Mouse (Mus musculus) limb, embryonic 12.5 days (tissue): ENCODE measurements around the gene Camsap1. TPM values are rescaled to one million over a fixed set of nuclear protein-coding genes. Genes with fewer than 3 reads are reported as not detected.

ENCODE experiments used
- ATAC-seq: fragments of 200-750 bp; cut with Nextera tagmentation; 2 replicates; pipeline ENCODE4 v1.8.0; 2017; ENCODE audit warnings: low read depth, moderate TSS enrichment; ENCODE audit not compliant: insufficient number of reproducible peaks, insufficient read depth, low FRiP score, low TSS enrichment
- H3K27ac ChIP-seq: fragments of 300-500 bp; sonication (generic); 2 replicates; pipeline ENCODE4 v1.5.1; 2016; ENCODE audit warnings: mild to moderate bottlenecking, moderate library complexity
- H3K27me3 ChIP-seq: fragments of 300-500 bp; sonication (generic); 2 replicates; pipeline ENCODE4 v1.6.1; 2016; ENCODE audit warnings: mild to moderate bottlenecking, moderate library complexity
- H3K36me3 ChIP-seq: fragments of 300-500 bp; sonication (generic); 2 replicates; pipeline ENCODE4 v1.6.1; 2016; ENCODE audit warnings: mild to moderate bottlenecking, moderate library complexity
- H3K4me1 ChIP-seq: fragments of 300-500 bp; sonication (generic); replicated peaks from 2 replicates; pipeline ENCODE4 v1.6.1; 2016
- H3K4me2 ChIP-seq: fragments of 300-500 bp; sonication (generic); 2 replicates; pipeline ENCODE4 v1.6.1; 2016; ENCODE audit warnings: mild to moderate bottlenecking, moderate library complexity
- H3K4me3 ChIP-seq: fragments of 300-500 bp; sonication (generic); replicated peaks from 2 replicates; pipeline ENCODE4 v1.5.1; 2016; ENCODE audit warnings: mild to moderate bottlenecking
- H3K9ac ChIP-seq: fragments of 300-500 bp; sonication (generic); replicated peaks from 2 replicates; pipeline ENCODE4 v1.6.1; 2016; ENCODE audit warnings: mild to moderate bottlenecking, moderate library complexity
- H3K9me3 ChIP-seq: fragments of 300-500 bp; sonication (generic); 2 replicates; pipeline ENCODE4 v1.6.1; 2016; ENCODE audit warnings: mild to moderate bottlenecking, moderate library complexity
- WGBS: fragments of 180-500 bp; shearing (Covaris S2); methylation state at CpG from one replicate; pipeline ENCODE4 v1.1.7; 2016; 5-methylcytosine and 5-hydroxymethylcytosine counted together
- polyA plus RNA-seq: library from polyadenylated mRNA; unstranded; fragments of >200 nt; fragmentation: Nextera tagmentation; extraction: Ambion mirVana; gene quantifications from 2 replicates; pipeline ENCODE4 v1.2.1, GENCODE M21; 2016

Camsap1 gene
- polyA plus RNA-seq, 1 experiment from 2014 or later = 44.9 TPM

GRCm38 (mm10) chr2:25923799-25924198, 59.3 kb downstream of the Camsap1 start:
- Histone ChIP-seq H3K27ac (no peak overlapping the region), H3K4me2 (no peak overlapping the region), H3K4me3 (no peak overlapping the region), H3K4me1 (no peaks in the 10 kb centered on the region), H3K9ac (no peak overlapping the region), H3K36me3 (peaks cover 52% of the 10 kb centered on the region), H3K9me3 (no peaks in the 10 kb centered on the region), H3K27me3 (no peaks in the 10 kb centered on the region)
- ATAC-seq = no peak
- 86% methylated on average over 2 of the region's 2 CpGs for WGBS

DNA sequence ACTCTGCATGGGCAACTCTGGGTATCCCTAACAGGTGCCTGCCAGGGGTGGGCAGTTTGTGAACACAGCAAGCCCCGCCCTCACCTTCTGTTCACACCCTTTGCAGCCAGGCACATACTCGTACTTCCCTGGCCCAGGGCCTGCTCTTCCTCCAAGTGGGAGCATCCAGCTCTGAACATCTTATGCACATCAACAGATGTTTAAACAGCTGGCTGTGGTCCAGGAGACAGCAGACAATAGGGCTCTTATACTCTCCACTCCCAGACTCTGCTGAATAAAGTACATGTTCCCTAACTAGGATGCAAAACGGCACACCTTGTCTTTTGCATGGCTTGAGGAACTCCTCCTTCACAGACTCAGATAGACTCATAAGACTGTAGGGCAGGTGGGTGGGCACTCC, 63.1 kb downstream of the Camsap1 start:
- Histone ChIP-seq H3K9ac (no peak overlapping the region), H3K9me3 (no peaks in the 10 kb centered on the region), H3K4me2 (no peak overlapping the region), H3K4me1 (no peaks in the 10 kb centered on the region), H3K27me3 (no peaks in the 10 kb centered on the region), H3K27ac (no peak overlapping the region), H3K4me3 (no peak overlapping the region), H3K36me3 (peaks cover 16% of the 10 kb centered on the region)
- ATAC-seq = no peak
- 63% methylated on average over 3 of the region's 3 CpGs for WGBS

- Histone ChIP-seq H3K4me3 (no peak overlapping the region), H3K9me3 (no peaks in the 10 kb centered on the region), H3K4me2 (no peak overlapping the region), H3K4me1 (no peaks in the 10 kb centered on the region), H3K36me3 (peaks cover under 1% of the 10 kb centered on the region; the same call in 1 of the 2 replicates), H3K9ac (no peak overlapping the region), H3K27me3 (no peaks in the 10 kb centered on the region), H3K27ac (no peak overlapping the region)
- 86% methylated on average over 2 of the region's 2 CpGs for WGBS
- no peak for ATAC-seq
These were observed 64.7 kb downstream of the Camsap1 start for GRCm38 (mm10) chr2:25918408-25918807.

GRCm38 (mm10) chr2:25914821-25915220, 68.3 kb downstream of the Camsap1 start:
- H3K4me2 ChIP-seq = no peak overlapping the region
- no peak overlapping the region for H3K9ac ChIP-seq
- no peak overlapping the region for H3K27ac ChIP-seq
- H3K9me3 ChIP-seq = no peaks in the 10 kb centered on the region
- no peaks in the 10 kb centered on the region for H3K27me3 ChIP-seq
- 80% methylated on average over 5 of the region's 5 CpGs for WGBS
- no peaks in the 10 kb centered on the region for H3K4me1 ChIP-seq
- no peak for ATAC-seq
- H3K4me3 ChIP-seq = no peak overlapping the region
- H3K36me3 ChIP-seq = no peaks in the 10 kb centered on the region

DNA sequence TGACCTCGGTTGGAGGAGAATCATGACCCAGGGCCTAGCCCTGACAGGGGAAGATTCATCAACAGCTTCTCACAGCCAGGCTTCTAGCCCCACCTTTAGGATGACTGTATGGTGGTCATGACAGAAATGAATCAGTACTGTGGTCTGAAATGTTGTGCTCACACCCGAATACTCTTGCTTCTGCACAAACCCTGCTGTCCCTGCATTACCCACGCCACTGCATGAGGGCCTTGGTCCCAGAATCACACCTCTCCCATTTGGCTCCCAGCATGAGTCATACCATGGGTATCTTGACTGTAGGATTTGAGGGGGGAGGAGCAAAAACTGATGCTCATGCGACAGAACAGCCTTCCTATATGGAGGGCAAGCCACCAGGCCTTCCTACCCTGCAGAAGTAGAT, 68.9 kb downstream of the Camsap1 start:
- no peaks in the 10 kb centered on the region for H3K4me1 ChIP-seq
- ATAC-seq = no peak
- WGBS = 65% methylated on average over 4 of the region's 4 CpGs
- H3K4me3 ChIP-seq = no peak overlapping the region
- H3K27me3 ChIP-seq = no peaks in the 10 kb centered on the region
- no peak overlapping the region for H3K4me2 ChIP-seq
- no peaks in the 10 kb centered on the region for H3K9me3 ChIP-seq
- no peaks in the 10 kb centered on the region for H3K36me3 ChIP-seq
- no peak overlapping the region for H3K27ac ChIP-seq
- H3K9ac ChIP-seq = no peak overlapping the region

GRCm38 (mm10) chr2:25913247-25913646, 69.8 kb downstream of the Camsap1 start:
- no peak overlapping the region for H3K9ac ChIP-seq
- no peaks in the 10 kb centered on the region for H3K27me3 ChIP-seq
- H3K36me3 ChIP-seq = no peaks in the 10 kb centered on the region
- WGBS = 45% methylated on average over 2 of the region's 2 CpGs
- no peaks in the 10 kb centered on the region for H3K9me3 ChIP-seq
- H3K4me3 ChIP-seq = no peak overlapping the region
- H3K27ac ChIP-seq = no peak overlapping the region
- H3K4me2 ChIP-seq = no peak overlapping the region
- no peaks in the 10 kb centered on the region for H3K4me1 ChIP-seq
- ATAC-seq = no peak

GRCm38 (mm10) chr2:25909872-25910271, 73.2 kb downstream of the Camsap1 start:
- H3K4me3 ChIP-seq = no peak overlapping the region
- H3K27ac ChIP-seq = no peak overlapping the region
- no peaks in the 10 kb centered on the region for H3K36me3 ChIP-seq
- no peaks in the 10 kb centered on the region for H3K9me3 ChIP-seq
- no peak overlapping the region for H3K9ac ChIP-seq
- WGBS = 81% methylated on average over 12 of the region's 12 CpGs
- H3K4me2 ChIP-seq = no peak overlapping the region
- H3K27me3 ChIP-seq = no peaks in the 10 kb centered on the region
- ATAC-seq = no peak
- H3K4me1 ChIP-seq = no peaks in the 10 kb centered on the region

GRCm38 (mm10) chr2:25898970-25899369, 84.1 kb downstream of the Camsap1 start:
- Histone ChIP-seq H3K4me2 (no peak overlapping the region), H3K4me1 (no peaks in the 10 kb centered on the region), H3K27me3 (no peaks in the 10 kb centered on the region), H3K9me3 (no peaks in the 10 kb centered on the region), H3K4me3 (no peak overlapping the region), H3K9ac (no peak overlapping the region), H3K36me3 (no peaks in the 10 kb centered on the region), H3K27ac (no peak overlapping the region)
- ATAC-seq = no peak
- 84% methylated on average over 9 of the region's 9 CpGs for WGBS

- no peaks in the 10 kb centered on the region for H3K9me3 ChIP-seq
- H3K27ac ChIP-seq = no peak overlapping the region
- H3K4me1 ChIP-seq = no peaks in the 10 kb centered on the region
- H3K4me2 ChIP-seq = no peak overlapping the region
- H3K27me3 ChIP-seq = no peaks in the 10 kb centered on the region
- ATAC-seq = no peak
- H3K9ac ChIP-seq = no peak overlapping the region
- WGBS = 80% methylated on average over 7 of the region's 7 CpGs
- H3K4me3 ChIP-seq = no peak overlapping the region
- H3K36me3 ChIP-seq = no peaks in the 10 kb centered on the region
These were observed 90.6 kb downstream of the Camsap1 start for GRCm38 (mm10) chr2:25892440-25892839.

DNA sequence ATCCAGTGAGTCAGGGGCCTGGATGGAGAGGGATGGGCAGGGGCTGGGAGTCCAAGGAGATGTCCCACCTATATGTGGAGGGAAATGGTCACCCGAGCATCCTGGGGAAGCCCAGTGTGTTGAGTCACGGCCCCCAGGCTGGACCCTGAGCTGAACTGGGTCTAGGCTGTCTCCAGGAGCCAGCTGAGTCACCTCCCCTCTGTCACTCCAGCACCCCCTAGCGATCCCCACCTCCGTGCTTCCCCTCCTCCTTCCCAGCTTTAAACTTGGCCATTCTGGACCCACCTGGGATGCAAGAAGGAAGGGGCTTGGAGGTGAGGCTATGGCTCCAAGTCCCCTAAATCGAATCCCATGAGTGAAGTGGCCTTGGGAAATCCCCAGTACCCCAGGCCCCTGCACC, 94.9 kb downstream of the Camsap1 start:
- 47% methylated on average over 5 of the region's 5 CpGs for WGBS
- Histone ChIP-seq H3K27me3 (no peaks in the 10 kb centered on the region), H3K4me2 (no peak overlapping the region), H3K9ac (no peak overlapping the region), H3K4me3 (no peak overlapping the region), H3K36me3 (no peaks in the 10 kb centered on the region), H3K27ac (no peak overlapping the region), H3K4me1 (no peaks in the 10 kb centered on the region), H3K9me3 (no peaks in the 10 kb centered on the region)
- ATAC-seq = no peak

- no peak overlapping the region for H3K27ac ChIP-seq
- WGBS = 61% methylated on average over 8 of the region's 8 CpGs
- H3K4me2 ChIP-seq = no peak overlapping the region
- H3K27me3 ChIP-seq = no peaks in the 10 kb centered on the region
- ATAC-seq = no peak
- H3K4me3 ChIP-seq = no peak overlapping the region
- no peaks in the 10 kb centered on the region for H3K9me3 ChIP-seq
- H3K4me1 ChIP-seq = no peaks in the 10 kb centered on the region
- no peaks in the 10 kb centered on the region for H3K36me3 ChIP-seq
- H3K9ac ChIP-seq = no peak overlapping the region
These were observed 95.9 kb downstream of the Camsap1 start for GRCm38 (mm10) chr2:25887226-25887625.

DNA sequence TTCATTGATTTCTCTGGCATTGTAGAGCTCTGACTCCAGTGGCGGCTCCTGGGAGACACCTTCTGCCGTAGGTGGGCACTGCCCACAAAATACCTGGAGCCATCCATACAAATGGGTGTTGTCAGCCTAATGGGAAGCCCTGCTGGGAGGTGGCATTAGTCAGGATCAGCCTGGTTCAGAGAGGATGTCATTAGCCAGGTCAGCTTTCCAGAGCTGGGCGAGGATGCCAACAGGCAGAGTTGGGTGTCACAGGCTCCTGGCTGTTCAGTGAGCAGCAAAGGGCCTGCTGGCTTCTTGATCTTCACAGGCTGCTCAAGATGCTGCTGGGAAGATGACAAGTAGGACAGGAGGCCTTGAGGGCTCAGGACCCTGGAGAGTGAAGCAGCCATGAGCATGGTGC, 98.3 kb downstream of the Camsap1 start:
- Histone ChIP-seq H3K4me2 (no peak overlapping the region), H3K36me3 (no peaks in the 10 kb centered on the region), H3K4me3 (no peak overlapping the region), H3K4me1 (no peaks in the 10 kb centered on the region), H3K9ac (no peak overlapping the region), H3K9me3 (no peaks in the 10 kb centered on the region), H3K27me3 (peaks cover 12% of the 10 kb centered on the region; the same call in 1 of the 2 replicates), H3K27ac (no peak overlapping the region)
- WGBS = 83% methylated on average over 3 of the region's 3 CpGs
- no peak for ATAC-seq
